Mouse (Mus musculus): ENCODE measurements around the gene Cdkn1b.

GRCm38 (mm10) chr6:134880046-134880445, 40.2 kb upstream of the Cdkn1b start:
- TF ChIP-seq CTCF (IDR thresholded peaks at IDR 0.05; ENCODE audit: low read depth) (no peak), EP300 (IDR thresholded peaks at IDR 0.05; ENCODE audit: low read depth) (no peak)

Measured in liver, postnatal 0 days (tissue).